Mouse (Mus musculus) bone marrow macrophage, adult 2 months (primary cell): ENCODE results near the gene Ephx1. TPM values are rescaled to one million over a fixed set of nuclear protein-coding genes. Genes with fewer than 3 reads are reported as not detected.
"Not testable (repeated sequence)": the region's sequence is repeated elsewhere in the genome, so short reads cannot be mapped to it uniquely, and the experiment has no call there.

Experiments used
- H3K27ac ChIP-seq: 2 replicates; pipeline ENCODE4 v1.5.1; 2012; ENCODE audit warnings: low read depth, low read length; ENCODE audit not compliant: insufficient read depth
- H3K4me1 ChIP-seq: 2 replicates; pipeline ENCODE4 v1.6.1; 2012; ENCODE audit warnings: low read length; ENCODE audit not compliant: control insufficient read depth, insufficient read depth
- H3K4me3 ChIP-seq: 2 replicates; pipeline ENCODE4 v1.5.1; 2012; ENCODE audit warnings: mild to moderate bottlenecking, low read length, moderate library complexity; ENCODE audit not compliant: insufficient read depth
- CTCF ChIP-seq: IDR thresholded peaks from 2 replicates; pipeline ENCODE4 v1.5.1; 2012; ENCODE audit warnings: low read depth, mild to moderate bottlenecking, low read length, moderate library complexity
- POLR2A ChIP-seq: IDR thresholded peaks from 2 replicates; pipeline ENCODE4 v1.6.1; 2012; ENCODE audit warnings: mild to moderate bottlenecking, low read depth, low read length, borderline replicate concordance
- polyA plus RNA-seq: library from polyadenylated mRNA; stranded (reverse); fragments of >200 nt; gene quantifications from 2 replicates; pipeline ENCODE4 v1.2.4, GENCODE M21; 2012; ENCODE audit not compliant: missing spikeins, insufficient read depth, insufficient read length

The Ephx1 gene
- polyA plus RNA-seq, 1 experiment: 40.7 TPM

DNA sequence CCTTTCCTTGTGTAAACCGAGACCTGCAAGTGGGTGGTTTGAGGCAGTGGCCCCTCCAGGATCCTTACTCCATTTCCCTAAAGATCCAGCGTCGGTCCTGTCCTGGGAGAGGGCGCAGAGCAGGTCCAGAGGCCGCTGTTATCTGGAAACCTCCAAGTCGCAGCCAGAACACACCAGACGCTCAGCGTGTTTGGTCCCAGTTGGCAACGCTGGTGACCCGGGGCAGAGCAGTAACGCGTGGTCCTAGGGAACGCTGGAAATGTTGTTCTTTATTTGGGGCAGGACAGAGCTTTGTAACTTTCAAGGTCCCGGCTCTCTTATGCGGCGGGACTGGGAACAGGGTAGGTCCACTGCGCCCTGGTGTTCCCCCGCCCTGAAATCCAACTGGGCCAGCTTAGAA, 79.0 kb downstream of the Ephx1 start:
- Histone ChIP-seq H3K4me1 (peaks cover 42% of the 10 kb centered on the region), H3K27ac (no peak overlapping the region), H3K4me3 (peak overlapping the region; percentile 71)
- TF ChIP-seq POLR2A (no peak), CTCF (no peak)

- H3K4me3 ChIP-seq: no peak overlapping the region
- no peak overlapping the region for H3K27ac ChIP-seq
- TF ChIP-seq POLR2A: no peak
- no peak for TF ChIP-seq CTCF
- peaks cover 35% of the 10 kb centered on the region for H3K4me1 ChIP-seq
These were observed 79.8 kb downstream of the Ephx1 start for GRCm38 (mm10) chr1:180940776-180941460.

DNA sequence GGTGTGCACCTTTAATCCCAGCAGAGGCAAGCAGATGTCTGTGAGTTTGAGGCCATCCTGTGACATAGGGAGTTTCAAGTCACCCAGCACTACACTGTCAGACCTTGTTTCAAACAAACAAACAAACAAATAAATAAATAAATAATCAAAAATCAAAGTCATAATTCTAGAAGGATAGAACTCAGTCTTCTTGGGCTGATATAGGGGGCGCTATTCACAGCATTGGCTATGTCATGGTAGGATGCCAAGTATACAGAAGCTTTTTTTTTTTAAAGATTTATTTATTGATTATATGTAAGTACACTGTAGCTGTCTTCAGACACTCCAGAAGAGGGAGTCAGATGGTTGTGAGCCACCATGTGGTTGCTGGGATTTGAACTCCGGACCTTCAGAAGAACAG, 81.9 kb downstream of the Ephx1 start:
- H3K4me3 ChIP-seq, H3K27ac ChIP-seq: not testable (repeated sequence)
- peaks cover 15% of the 10 kb centered on the region for H3K4me1 ChIP-seq

DNA sequence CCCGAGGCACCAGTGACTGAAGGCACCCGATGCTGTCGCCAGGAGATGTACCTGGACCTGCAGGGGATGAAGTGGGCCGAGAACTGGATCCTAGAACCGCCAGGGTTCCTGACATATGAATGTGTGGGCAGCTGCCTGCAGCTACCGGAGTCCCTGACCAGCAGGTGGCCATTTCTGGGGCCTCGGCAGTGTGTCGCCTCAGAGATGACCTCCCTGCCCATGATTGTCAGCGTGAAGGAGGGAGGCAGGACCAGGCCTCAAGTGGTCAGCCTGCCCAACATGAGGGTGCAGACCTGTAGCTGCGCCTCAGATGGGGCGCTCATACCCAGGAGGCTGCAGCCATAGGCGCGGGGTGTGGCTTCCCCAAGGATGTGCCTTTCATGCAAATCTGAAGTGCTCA, 83.1 kb downstream of the Ephx1 start:
- not testable (repeated sequence) for H3K4me3 ChIP-seq, H3K27ac ChIP-seq, H3K4me1 ChIP-seq

DNA sequence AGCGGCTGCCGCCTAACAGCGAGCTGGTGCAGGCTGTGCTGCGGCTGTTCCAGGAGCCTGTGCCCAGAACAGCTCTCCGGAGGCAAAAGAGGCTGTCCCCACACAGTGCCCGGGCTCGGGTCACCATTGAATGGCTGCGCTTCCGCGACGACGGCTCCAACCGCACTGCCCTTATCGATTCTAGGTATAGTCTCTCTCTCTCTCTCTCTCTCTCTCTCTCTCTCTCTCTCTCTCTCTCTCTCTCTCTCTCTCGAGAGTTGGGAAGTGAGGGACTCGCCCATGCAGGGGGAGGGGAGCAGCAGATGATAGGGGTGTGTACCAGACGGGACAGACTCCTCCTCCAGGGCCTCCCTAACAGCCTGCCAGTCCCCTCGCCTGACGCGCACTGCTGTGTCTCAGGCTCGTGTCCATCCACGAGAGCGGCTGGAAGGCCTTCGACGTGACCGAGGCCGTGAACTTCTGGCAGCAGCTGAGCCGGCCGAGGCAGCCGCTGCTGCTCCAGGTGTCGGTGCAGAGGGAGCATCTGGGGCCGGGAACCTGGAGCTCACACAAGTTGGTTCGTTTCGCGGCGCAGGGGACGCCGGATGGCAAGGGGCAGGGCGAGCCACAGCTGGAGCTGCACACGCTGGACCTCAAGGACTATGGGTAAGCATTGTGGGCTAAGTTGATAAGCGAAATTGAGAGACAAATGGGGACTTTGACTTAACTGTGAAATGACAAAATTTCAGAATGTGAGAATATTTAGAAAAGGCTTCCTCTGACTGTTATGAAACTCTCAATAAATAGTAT, 83.9 kb downstream of the Ephx1 start:
- not testable (repeated sequence) for H3K4me1 ChIP-seq, H3K27ac ChIP-seq, H3K4me3 ChIP-seq

DNA sequence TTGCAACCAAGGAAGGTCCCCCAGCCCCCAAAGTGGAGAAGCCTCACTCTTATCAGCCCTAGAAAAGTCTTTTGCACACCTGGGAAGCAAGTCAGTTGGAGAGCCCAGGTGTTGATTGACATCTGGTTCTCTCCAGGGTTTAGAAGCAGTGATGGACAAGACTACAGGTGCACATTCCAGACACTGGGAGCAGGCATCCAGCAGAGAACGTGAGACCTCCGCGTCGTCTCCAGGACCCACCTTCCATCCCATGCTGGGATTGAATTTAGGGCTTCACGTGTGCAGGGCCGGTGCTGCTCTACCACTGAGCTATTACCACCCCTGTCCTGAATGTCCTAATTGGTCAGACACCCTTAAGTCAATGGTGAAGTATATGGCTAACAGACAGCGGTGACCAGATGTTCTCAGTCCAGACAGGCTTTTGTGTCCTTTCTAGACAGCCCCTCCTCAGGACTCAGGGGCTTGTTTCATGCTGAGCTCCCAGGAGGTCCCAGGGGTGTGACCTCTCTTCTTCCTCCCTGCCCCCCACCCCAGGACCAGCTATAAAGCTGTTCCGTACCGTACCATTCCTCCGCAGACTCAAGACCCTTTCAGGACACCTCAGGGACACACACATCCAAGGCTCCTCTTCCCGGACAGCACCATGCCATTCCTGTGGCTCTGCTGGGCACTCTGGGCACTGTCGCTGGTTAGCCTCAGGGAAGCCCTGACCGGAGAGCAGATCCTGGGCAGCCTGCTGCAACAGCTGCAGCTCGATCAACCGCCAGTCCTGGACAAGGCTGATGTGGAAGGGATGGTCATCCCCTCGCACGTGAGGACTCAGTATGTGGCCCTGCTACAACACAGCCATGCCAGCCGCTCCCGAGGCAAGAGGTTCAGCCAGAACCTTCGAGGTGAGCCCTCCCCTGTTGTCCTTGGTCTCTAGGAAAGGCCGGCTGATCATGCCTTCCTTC, 86.0 kb downstream of the Ephx1 start, which contains the start of gene Lefty1:
Gene Lefty1, plus strand, starts transcription at position 556 of the 953 bp plus-strand sequence.
- no peak for TF ChIP-seq POLR2A
- no peak for TF ChIP-seq CTCF
- 0 out of 2 replicates have a peak, but pooled peaks cover 3% of the 10 kb centered on the region for H3K4me1 ChIP-seq
- H3K27ac ChIP-seq: no peak within 1 kb of the TSS
- no peak within 1 kb of the TSS for H3K4me3 ChIP-seq

DNA sequence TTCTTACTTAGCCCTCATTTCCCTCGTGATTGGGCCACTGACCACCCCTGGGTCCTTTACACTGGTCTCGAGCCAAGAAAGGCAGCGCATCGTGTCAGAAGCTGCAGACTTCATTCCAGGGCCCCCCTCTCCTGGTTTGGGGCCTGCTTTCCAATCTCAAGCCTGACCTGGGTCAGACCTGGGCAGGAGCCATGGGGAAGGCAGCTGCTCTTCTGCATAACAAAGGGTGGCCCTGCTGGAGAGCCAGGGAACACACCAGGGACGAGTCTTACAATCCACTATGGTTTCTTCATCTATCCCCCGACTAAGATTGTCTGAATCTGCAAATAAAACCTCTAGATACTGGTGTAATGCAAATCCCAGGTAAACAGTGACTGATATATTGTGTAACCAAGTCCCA, 87.0 kb downstream of the Ephx1 start:
- TF ChIP-seq CTCF (no peak), POLR2A (no peak)
- no peak overlapping the region for H3K27ac ChIP-seq
- 0 out of 2 replicates have a peak, but pooled peaks cover 3% of the 10 kb centered on the region for H3K4me1 ChIP-seq
- no peak overlapping the region for H3K4me3 ChIP-seq

DNA sequence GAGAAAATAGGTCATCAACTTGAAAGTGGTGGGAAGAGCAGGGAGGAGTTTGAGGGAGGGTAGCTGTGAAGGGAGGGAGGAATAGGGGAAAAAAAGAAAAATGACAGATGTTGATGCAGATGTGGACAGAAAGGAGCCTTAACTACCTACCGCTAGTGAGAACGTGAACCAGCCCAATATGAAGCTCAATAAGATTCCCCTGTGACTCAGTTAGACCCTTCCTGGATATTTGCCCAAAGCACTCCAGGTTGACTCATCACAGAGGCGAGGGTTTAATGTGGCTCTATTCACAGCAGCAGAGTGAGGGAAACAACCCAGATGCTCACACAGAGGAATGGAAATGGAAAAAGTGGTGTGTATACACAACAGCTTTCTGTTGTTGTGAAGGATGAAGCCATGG, 89.6 kb downstream of the Ephx1 start:
- H3K27ac ChIP-seq: no peak overlapping the region
- H3K4me3 ChIP-seq: no peak overlapping the region
- TF ChIP-seq CTCF (no peak), POLR2A (no peak)
- 0 out of 2 replicates have a peak, but pooled peaks cover 3% of the 10 kb centered on the region for H3K4me1 ChIP-seq

GRCm38 (mm10) chr1:180929599-180929998, 91.1 kb downstream of the Ephx1 start:
- no peak overlapping the region for H3K27ac ChIP-seq
- TF ChIP-seq CTCF: no peak
- no peak for TF ChIP-seq POLR2A
- no peak overlapping the region for H3K4me3 ChIP-seq
- peaks cover 7% of the 10 kb centered on the region for H3K4me1 ChIP-seq

GRCm38 (mm10) chr1:180926286-180926685, 94.4 kb downstream of the Ephx1 start:
- H3K27ac ChIP-seq: no peak overlapping the region
- H3K4me3 ChIP-seq: no peak overlapping the region
- H3K4me1 ChIP-seq: peaks cover 19% of the 10 kb centered on the region
- no peak for TF ChIP-seq POLR2A
- no peak for TF ChIP-seq CTCF

Other genes with a start within 250 kb of the Ephx1 start
- 1,000 and 1,015 TPM in 2 replicates for gene H3f3a, start 207.0 kb downstream of the Ephx1 start, polyA plus RNA-seq
- 17.0 and 20.2 TPM in 2 replicates for gene Sde2, start 169.8 kb downstream of the Ephx1 start, polyA plus RNA-seq
- gene Lefty2, start 127.8 kb downstream of the Ephx1 start, polyA plus RNA-seq: not detected in 2 replicates
- 19.2 and 20.9 TPM in 2 replicates for gene Pycr2, start 116.6 kb downstream of the Ephx1 start, polyA plus RNA-seq
- gene Lefty1, start 85.9 kb downstream of the Ephx1 start, polyA plus RNA-seq: not detected in 2 replicates
- 23.4 and 23.9 TPM in 2 replicates for gene Tmem63a, start 78.6 kb downstream of the Ephx1 start, polyA plus RNA-seq
- not detected in 2 replicates for gene 9130409I23Rik, start 30.3 kb upstream of the Ephx1 start, polyA plus RNA-seq
- 25.9 and 27.7 TPM in 2 replicates for gene Nvl, start 123.3 kb upstream of the Ephx1 start, polyA plus RNA-seq
- 68.5 and 82.2 TPM in 2 replicates for gene Cnih4, start 123.8 kb upstream of the Ephx1 start, polyA plus RNA-seq
- gene Wdr26, start 191.1 kb upstream of the Ephx1 start, polyA plus RNA-seq: 226 and 227 TPM in 2 replicates